Mouse (Mus musculus): ENCODE results near the gene Cebpb.
"Not testable (repeated sequence)": the region's sequence is repeated elsewhere in the genome, so short reads cannot be mapped to it uniquely, and the experiment has no call there.

Cebpb gene

DNA sequence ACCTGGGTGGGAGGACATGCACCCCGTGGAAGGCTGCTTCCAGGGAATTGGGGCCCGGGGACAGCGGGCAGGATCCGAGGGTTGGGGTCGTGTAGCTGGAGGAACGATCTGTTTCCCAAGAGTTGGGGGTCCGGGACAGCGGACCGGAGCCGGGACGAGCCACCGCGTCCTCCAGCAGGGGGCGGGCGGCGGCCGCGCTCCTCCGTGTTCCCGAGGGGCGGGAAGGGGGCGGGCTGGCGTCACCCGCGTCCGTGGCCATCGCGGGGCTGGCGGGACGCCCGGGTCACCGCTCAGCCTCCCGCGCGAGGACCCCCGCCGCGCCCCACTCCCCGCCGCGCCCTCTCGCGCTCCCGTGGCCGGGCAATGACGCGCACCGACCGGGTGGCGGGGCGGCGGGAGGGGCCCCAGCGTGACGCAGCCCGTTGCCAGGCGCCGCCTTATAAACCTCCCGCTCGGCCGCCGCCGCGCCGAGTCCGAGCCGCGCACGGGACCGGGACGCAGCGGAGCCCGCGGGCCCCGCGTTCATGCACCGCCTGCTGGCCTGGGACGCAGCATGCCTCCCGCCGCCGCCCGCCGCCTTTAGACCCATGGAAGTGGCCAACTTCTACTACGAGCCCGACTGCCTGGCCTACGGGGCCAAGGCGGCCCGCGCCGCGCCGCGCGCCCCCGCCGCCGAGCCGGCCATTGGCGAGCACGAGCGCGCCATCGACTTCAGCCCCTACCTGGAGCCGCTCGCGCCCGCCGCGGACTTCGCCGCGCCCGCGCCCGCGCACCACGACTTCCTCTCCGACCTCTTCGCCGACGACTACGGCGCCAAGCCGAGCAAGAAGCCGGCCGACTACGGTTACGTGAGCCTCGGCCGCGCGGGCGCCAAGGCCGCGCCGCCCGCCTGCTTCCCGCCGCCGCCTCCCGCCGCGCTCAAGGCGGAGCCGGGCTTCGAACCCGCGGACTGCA, at the start of gene Cebpb:
TSS of gene Cebpb (plus strand) at position 418 of the 954 bp plus-strand sequence.
- peak; percentile 89 for DNase-seq (ENCODE audit: low read depth, low spot score)

DNA sequence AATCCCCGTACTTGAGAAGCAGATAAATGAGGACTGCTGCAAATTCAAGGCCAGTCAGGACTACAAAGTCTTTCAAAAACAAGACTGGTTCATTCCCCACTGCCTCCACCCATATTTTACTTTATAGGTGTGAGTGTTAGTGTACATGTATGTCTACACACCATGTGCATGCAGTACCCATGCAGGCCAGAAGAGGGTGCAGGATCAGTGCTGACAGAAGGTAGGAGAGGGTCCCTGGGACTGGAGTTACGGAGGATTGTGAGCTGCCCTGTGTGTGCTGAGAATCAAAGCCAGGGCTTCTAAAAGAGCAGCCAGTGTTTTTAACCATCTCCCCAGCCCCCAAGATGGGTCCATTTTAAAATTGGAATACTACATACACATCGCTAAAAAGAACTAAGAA, 48.4 kb upstream of the Cebpb start:
- peak; percentile 78 for DNase-seq (ENCODE audit: low read depth, low spot score)

DNA sequence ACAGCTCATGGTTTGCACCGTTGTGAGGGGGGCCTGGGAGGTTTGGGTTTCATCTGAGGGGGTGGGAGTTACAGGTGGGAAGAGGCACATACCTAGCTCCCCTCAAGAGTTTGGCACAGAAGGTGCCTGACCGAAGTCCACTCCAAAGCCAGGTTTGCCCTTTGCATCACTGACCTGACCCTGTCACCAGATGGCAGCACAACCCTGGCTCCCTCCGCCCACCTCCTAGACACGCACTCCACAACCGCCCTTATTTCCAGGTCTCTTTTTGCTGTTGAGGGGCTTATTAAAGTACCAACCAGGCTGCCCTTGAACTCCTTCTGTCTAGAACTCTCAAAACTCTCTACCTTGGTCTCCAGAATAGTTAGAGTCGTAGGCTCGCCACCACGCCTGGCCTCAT, 47.4 kb upstream of the Cebpb start:
- DNase-seq (ENCODE audit: low read depth, low spot score) = peak; percentile 75

DNA sequence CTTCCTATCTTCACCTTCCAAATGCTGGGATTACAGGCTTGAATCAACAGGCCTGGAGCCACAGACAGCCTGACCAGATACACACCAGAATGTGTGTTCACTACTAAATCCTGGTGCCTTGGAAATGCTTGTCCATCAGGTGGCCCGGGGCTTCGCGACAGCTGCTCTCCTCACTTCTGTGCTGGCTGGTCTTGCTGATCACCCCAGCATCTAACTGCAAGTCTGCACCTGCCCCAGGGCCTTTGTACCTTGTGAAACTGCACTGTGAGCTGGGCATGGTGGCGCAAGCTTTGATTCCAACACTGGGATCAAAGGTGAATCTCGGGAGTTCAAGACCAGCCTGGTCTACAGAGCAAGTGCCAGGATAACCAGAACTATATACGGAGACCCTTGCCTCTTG, 46.6 kb upstream of the Cebpb start:
- no peak for DNase-seq (ENCODE audit: low read depth, low spot score)

DNA sequence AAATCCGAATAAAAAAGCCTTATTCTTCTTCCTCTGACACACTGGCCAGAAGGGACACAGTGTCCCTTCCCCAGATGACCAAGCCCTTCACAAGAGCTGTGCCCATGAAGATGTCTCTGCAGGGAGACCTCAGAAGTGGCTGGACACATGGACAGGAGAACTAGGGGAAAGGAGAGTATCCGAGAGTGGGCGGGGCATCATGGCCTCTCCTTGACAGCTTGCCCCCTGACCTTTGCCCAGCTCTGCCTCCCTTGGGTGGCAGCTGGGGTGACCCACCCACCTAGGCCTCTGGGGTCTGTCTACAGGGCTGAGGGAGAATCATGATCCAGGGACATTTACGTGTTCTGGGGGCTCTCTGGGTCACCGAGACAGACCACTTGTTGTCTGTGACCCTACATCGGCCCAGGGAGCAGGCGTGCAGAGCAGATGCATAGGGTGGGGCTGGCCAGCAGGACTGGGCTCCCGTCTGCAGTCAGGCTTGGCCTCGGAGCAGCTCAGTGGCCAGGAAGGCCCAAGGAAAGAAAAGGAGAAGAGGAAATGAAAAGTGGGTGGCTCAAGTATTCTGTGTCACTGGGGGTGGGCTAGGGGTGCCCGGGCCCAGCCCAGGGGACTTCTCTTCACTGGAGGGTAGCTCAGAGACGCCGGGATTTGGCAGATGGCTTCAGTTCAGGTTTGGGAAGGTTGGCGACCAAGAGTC, 45.2 kb upstream of the Cebpb start:
- DNase-seq (ENCODE audit: low read depth, low spot score) = not testable (repeated sequence)

DNA sequence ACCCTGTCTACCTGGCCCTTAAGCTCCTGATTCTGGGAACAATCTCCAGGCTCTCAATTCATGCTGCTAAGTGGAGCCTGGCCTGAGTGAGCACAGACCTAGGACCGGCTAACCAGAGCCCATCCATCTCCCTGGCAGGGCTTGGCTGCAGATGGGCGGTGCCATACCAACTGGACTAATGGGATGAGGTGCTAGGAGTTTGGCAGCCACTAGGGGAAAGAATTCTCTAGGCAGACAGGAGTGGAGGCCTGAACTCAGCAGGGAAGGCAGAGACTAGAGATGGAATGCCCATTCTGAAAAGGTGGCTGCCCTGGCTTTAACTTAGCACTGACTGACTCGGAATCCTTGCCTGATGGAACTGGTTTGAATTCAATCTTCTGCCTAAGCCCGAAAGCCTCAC, 42.3 kb upstream of the Cebpb start:
- DNase-seq (ENCODE audit: low read depth, low spot score) = no peak

DNA sequence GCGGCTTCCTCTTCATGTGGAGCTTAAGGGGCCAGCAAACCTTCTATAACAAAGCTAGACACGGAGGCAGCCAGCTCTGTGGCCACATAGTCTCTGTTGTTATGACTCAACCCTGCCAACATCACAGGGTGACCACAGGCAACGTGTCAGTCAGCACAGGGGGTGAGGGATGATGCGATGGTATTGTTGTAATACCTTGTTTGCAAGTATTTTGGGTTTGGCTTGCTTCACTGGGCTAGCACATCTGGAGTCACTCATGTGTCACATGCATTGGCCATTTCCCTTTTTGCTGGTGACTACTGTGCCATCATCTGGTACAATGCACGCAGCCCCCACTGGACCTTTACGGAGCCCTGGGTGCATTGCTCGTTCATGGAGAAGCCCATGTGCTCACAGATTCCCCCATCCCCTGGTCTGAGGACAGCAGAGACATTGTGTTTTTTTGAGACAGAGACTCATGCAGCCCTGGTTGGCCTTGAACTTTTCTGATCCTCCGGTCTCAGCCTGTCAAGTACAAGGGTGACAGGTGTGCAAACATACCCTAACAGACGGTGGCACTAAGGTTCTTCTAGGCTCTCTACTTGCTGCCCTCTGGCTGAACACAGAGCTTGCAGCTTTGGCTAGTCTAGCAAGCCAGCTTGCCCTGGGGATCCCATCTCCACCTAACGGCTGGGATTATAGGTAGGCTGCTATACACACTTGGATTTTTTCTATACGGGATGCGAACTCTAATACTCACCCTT, 39.3 kb upstream of the Cebpb start:
- DNase-seq (ENCODE audit: low read depth, low spot score) = no peak

DNA sequence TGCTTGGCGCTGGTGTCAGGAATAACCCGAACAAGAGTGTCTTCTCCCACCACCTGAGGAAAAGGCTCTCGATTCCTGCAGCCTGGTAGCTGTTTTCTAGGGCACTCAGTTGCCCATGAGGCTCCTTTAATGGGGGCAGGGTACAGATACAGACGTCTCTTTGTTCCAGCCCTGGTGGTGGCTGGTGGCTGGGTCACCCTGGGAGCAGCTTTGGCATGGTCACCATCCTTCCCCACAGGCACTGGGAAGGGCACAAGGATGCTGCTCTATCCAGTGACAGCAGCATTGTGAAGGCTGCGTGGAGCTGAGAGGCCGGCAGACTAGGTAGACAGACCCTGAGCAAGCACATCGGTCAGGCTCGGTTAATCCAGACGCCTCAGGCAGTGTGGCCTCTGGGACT, 37.1 kb upstream of the Cebpb start:
- DNase-seq (ENCODE audit: low read depth, low spot score) = no peak

DNA sequence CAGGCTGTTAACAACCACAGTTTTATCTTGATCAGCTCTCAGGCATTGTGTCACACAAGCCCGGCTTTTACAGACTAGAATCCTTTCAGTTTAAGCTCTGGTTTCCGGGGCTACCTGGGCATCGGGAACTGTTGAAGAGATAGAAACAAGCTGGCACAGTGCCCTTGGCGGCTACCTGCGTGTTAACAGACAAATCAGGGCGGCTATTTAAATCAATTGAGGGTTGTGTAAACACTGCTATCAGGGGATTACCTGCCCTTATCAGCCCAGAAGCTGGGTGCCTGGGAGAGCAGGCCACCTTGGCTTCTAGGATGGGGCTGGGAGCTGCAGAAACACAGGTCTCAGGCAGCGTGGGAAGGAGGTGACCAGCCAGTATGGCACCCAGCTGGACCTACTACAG, 36.0 kb upstream of the Cebpb start:
- no peak for DNase-seq (ENCODE audit: low read depth, low spot score)

DNA sequence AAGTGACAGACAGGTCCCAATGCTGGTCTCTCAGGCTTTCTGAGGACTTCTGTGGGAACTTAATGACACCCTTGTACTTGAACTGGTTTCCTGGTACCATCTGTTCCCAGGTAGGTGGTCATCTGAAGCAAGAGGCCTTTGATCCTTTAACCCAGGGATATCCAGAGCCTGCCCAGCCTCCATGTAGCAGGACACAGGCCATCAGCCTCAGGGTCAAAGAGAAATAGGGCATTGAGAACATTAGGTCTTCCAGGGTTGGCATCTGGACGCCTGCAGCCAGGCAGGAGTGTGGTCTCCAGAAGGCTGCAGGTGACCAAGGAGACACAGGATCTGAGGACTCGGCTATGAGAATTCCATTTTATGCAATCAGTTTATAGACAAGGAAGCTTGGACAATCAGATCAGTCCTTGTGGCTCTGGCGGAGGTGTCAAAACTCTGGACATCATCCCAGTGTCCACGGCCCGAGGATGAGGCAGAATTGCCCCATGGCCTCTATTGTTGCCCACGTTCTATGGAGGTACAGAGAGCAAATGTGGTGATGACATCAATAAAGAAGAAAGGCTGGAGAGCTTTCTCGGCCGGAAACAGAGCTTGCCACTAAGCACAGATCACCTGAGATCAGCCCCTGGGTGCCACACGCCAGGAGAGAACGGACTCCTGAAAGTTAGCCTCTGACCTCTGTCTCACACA, 33.7 kb upstream of the Cebpb start:
- no peak for DNase-seq (ENCODE audit: low read depth, low spot score)

DNA sequence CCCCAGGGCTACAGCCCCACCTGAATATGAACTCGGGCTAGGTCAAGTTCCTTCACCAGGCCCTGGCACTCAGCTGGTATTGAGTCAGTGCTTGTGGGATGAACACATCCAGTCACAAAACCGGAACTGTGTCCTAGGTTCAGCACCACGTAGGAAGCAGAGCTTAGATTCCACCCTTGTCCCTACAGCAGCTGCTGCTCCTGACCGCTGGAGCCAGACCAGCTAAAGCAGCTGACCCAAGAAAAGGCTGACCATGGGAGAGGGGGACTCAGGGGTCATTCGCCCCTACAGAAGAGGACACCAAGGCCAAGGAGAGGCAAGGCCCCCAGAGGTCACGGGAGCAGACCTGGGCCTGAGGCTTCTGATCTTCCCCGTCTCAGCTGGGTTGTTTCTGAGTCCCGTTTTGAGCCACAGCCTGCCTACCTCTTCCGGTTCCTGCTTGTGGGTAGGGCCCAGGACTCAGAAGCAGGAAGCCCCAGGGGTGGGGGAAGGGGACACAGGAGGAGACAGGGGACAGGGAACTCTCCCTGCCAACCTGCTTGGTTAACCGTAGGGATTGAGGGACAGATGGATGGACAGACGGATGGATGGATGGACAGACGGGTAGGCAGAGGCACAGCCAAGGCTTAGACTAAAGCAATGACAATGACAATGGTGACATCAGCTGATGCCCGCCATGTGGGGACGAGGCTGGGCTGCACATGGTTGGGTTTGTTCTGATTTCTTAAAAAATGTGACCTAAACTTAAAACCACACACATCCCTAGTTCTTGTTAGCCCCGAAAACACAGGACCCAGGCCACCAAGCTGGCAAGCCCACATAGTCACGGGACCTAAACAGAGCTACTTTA, 31.9 kb upstream of the Cebpb start:
- peak; percentile 89 for DNase-seq (ENCODE audit: low read depth, low spot score)

DNA sequence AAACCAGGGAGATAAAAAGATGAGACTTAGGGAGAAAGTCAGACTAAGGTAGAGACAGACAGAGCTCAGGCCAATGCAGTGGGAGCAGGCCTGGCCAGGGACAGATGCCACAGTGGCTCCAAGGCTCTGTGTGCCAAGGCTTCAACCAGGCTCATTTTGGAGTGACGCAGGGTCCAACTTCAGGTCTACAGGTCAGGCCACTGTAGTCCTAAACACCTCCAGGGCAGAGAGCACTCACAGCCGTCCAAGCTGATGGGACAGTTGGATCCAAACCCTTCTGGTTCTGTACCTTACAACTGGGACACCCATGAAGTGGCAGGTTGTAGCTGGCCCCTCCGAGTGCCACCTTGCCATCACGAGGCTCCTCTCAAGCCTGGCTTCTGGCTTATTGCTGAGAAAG, 30.7 kb upstream of the Cebpb start:
- DNase-seq (ENCODE audit: low read depth, low spot score) = no peak

DNA sequence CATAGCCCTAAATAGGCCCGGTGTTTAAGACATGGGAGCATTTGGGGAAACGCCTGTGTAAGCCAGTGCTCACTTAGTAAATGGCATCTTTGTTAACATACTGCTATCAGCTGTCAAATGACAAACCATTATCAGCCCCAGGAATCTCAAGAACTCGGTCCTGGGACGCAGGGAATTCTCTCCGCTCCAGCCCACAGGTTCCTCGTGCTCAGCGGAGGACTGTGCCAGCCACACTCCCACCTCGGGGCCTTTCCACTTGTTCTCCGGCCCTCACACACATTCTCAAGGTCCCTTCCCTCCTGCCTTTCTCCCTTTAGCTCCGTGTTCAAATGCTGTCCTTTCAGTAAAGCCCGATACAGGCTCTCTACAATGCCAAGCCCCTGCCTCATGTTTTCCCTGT, 30.0 kb upstream of the Cebpb start:
- no peak for DNase-seq (ENCODE audit: low read depth, low spot score)

DNA sequence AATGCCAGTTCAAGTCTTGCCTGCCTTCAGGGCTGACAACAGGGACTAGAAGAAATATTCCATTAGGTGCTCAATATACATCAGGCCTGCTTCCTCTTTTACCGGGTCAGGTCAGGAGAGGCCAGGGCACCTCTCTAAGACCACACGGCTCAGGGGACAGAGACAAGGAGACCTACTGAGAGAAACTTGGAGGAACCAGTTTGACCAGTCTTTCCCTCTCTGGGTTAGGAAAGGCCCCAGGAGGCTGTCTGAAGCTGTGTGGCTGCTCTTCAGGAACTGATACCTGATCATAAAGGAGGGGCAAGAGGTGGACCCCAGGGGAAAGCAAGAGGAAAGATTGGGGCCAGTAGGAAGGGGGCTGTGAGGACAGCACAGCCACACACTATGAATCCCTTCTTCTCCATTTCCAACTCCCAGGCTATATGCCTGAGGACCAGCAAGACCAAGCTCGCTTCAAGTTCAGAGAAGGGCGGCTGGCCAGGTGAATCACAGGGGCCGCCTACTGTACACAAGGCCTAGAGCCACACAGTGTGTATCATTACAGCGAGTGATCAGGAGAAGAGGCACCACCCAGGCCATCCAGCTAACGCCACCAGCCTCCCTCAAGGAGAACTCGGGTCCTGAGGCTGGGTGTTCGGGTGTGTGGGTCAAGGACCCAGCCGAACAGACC, 29.4 kb upstream of the Cebpb start:
- DNase-seq (ENCODE audit: low read depth, low spot score) = no peak

DNA sequence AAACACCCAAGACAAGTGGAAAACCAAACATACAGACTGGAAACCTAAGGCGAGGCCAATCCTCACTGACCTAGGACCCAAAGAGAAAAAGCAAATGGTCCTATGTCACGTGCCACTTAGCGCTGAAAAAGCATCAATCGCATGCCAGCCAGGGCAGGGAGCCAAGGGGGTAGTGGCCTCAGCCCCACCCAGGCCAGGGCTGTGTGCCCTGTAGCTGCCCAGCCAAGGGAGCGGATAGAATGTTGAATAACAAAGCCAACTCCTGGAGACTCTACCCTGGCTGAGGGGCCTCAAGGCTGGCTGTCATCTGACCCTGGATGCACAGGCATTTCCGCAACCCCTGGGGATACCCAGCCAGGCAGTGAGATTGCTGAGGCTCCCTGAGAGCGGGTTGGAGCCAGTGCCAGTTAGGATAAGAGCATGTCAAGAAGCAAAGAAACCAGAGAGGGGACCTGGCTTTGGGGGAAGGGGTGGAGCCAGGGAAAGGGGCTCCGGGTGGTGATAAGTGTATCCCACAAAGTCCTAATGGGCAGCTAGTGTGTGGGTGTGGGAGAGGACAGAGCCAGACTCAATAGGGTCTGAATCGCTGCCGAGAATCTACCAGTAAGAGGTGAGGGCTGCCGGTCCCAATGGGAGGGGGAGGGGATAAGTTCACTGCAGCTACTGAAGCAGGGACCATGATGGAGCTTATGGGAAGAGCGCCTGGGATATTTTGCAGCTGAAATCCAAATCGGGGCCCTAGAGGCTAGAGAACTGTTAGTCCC, 28.7 kb upstream of the Cebpb start:
- DNase-seq (ENCODE audit: low read depth, low spot score) = no peak

DNA sequence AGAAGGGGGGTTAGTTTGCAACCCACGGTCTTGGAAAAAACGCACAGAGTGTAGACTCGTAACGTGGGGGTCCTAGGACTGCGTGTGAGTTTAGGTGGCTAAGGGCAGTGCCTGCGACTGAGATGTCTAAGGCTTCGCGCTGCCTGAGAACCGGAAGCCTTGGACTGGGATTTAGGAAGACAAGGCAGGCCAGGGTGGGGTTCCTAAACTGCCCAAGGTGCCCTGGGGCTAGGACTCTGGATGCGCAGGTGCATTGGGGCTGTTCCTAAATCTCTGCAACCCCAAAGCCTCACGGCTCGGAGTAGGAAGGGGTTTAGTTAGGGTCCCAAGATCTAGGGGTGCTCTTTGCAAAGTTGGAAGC, 28.1 kb upstream of the Cebpb start:
- DNase-seq (ENCODE audit: low read depth, low spot score) = peak; percentile 34

DNA sequence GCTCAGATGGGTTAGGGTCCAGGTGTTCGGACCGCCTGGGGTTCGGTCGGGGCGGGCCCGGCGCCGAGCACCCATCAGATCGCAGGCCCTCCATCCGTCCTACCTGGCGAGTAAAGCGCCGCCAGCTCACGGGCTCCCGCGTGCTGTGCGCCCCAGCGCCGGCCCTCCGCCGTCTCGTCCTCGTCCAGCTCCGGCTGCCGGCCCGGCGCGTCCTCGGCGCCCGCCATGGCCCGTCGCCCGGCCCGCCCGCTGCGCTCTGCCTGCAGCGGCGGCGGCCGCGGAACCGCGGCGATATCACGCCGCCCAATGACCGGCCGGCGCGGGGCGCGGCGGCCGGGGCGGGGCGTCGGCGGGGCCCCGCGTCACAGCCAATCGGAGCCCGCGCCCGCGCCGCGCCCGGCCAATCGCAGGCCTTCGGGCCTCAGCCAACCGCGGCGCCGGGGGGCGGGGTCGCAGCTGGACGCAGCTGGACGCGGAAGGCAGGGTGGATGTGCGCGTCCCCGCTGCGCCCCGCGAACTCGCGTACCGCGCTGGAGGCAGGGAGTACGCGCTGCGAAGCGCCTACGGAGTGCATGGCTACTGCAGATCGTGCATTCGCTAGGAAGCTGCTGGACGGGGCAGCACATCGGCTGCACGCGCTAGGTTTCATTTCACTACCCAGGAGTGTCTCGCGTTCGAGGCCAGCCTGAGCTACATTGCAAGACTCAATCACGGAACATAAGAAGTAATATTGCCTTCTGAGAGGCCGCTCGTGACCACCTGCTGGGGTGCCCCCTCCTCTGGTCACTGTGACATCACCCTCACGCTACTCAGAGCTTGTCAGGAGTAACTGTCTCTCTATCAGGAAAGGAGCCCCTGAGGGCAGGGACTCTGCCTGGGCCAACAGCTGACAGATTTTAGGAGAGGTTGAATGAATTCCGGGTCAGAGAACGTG, 27.2 kb upstream of the Cebpb start, which contains the start of gene Gm20431:
TSS of gene Gm20431 (minus strand) at position 227 of the 934 bp plus-strand sequence.
- DNase-seq (ENCODE audit: low read depth, low spot score) = peak; percentile 95

DNA sequence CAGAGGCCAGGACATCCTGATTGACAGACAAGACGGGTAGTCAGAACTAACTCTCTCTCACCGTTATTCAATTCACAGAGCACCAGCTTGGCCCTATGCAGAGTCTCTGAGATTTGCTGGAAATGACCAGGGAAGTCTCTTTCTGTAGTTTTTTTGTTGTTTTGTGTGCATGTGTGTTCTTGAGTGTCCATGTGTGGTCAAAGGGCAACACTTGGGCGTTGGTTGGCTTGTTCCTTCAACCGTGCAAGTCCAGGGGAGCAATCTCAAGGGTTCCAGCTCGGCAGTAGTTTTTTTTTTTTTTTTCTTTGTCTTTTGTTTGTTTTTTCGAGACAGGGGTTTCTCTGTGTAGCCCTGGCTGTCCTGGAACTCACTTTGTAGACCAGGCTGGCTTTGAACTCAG, 26.0 kb upstream of the Cebpb start:
- DNase-seq (ENCODE audit: low read depth, low spot score) = no peak

All from CD4-positive, CD25-positive, alpha-beta regulatory T cell, adult 2 months (primary cell).